Mouse (Mus musculus) brain, embryonic 14.5 days (tissue): ENCODE measurements around the gene Ccdc6.

Experiments
- CTCF ChIP-seq: fragments of 200-500 bp; IDR thresholded peaks from 2 replicates; pipeline ENCODE4 v1.5.1; 2012; ENCODE audit warnings: inconsistent platforms, mild to moderate bottlenecking, moderate library complexity, borderline replicate concordance; ENCODE audit not compliant: insufficient read depth, insufficient read length; ENCODE audit errors: extremely low read depth
- POLR2A ChIP-seq: fragments of 200-500 bp; IDR thresholded peaks from 2 replicates; pipeline ENCODE4 v1.6.1; 2012; ENCODE audit warnings: mild to moderate bottlenecking, inconsistent platforms, borderline replicate concordance; ENCODE audit not compliant: poor library complexity, insufficient read depth, insufficient read length, severe bottlenecking; ENCODE audit errors: extremely low read depth

DNA sequence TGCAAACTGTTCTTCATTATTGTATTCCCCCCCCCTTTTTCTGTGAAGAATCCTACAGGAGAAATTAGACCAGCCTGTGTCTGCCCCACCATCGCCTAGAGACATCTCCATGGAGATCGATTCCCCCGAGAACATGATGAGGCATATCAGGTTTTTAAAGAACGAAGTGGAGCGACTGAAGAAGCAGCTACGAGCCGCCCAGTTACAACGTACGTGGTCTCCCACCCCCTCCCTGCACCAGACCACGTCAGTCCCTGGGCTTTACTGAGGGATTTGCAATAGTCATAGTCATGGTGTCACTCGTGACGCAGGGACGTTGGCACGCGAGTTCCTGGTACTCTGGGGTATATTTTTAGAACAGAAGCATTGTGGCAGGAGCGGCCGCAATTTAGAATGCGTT is 72.1 kb downstream of the Ccdc6 start:
- TF ChIP-seq CTCF (no peak), POLR2A (no peak)
